Mouse (Mus musculus) kidney, postnatal 14 days (tissue): ENCODE data around the gene Copz1.
A peak's percentile ranks its signal among the peaks of the same experiment; 100 is the strongest.
"Not testable (repeated sequence)": the region's sequence is repeated elsewhere in the genome, so short reads cannot be mapped to it uniquely, and the experiment has no call there.

Experiments used
- DNase-seq: peaks from one replicate; pipeline ENCODE4 v3.0.0; 2022; ENCODE audit warnings: mixed read lengths

Copz1 gene

DNA sequence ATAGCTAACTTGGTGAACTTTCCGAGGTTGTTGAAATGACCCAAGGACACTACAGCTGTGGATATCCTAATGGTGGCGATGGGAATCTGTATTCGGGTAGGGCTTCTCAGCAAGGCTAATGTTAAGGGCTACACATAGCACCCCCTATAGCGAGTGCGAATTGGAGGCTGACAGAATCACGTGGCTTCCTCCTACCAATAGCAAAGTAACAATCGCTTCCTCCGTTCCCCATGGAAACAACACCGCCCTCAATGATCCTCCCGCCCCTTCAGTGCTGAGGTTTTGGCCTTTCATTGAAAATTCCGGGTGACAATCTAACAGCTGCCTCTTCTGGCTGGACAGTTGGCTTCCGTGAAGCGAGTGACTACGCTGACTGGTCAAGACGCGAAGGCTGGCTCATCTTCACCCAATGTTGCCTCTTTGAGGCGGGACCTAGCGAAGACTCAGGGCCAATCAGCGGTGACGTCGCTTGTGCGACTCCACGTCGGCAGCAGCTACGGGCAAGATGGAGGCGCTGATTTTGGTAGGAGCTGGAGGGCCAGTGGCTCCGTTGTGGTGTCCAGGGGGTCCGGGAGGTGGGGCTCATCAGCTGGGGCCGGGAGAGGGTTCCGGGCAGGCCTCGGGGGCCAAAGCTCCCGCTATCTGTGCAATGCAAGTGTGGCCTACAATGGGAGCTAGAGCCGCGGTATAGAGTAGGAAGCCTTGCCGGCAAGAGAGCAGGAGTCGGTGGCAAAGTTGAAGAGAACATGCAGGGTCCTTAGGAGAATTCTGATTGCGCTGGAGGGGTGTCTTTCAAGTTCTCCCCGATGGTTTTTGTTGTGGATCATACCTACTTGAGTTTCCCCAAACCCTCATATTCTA lies at the start of gene Copz1:
TSS of gene Copz1 (plus strand) at position 296 of the 861 bp plus-strand sequence.
- DNase-seq, result peak; percentile 98

DNA sequence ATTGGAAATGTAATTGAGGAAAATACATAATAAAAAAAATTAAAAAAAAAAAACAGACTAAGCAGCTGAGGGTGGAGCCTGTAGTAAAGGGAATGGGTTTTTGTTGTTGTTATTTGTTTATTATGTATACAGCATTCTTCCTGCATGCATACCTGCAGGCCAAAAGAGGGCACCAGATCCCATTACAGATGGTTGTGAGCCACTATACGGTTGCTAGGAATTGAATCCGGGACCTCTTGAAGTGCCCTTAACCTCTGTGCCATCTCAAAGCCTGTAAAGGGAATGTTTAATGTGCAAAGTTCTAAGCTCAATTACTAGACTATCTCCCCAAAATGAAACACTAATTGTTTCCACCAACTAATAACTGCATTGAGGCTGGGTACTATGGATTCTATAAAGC lies 48.4 kb upstream of the Copz1 start:
- DNase-seq, result no peak

DNA sequence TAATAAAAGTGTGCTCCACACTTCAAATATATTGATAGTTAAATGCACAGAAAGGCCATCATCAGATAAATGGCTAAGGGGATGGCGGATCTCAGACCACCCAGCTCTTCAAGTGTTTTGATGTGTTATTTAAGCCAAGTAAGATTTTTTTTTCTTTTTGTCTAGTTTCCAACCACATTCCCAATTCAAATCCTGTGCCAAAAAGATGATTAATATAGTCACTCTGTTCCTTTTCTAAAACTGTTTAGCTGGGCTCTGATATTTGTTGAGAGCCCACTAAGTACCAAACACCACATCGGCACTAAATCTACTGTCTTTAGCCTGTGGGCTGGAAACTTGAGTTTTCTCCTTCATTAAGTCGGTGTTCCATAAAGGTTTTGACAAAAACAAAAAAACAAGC lies 45.5 kb upstream of the Copz1 start:
- DNase-seq, result no peak

DNA sequence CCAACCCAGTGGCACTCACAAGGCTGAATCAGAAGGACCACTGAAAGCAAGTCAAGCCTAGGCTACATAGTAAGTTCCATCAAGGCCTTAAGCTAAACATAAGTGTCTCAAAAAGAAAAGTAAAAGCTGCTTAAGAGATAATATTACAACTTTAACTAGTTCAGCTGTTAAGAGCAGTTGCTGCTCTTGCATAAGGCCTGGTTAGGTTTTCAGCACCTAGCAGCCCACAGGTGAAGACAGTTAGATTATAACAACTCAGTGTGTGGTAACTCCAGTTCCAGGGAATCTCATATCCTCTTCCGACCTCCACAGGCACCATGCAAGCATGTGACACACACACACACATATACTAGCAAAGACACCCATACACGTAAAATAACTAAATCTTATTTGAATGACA lies 44.9 kb upstream of the Copz1 start:
- no peak for DNase-seq

DNA sequence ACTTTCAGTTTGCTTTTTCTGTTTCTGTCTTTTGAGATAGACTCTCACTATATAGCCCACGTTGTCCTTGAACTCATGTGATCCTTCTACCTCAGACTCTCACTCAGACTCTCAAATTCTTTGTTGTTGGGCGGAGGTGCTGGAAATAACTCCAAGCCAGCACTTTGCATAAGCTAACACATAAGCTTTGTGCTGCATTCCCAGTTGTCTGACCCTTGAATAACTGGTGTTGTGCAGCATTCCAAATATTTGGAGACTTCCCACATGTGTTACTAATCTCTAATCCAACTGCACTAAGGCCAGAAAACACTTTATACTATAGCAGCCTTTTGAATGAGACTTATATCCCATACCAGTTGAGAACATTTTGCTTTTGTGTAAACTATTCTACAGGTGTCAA lies 43.6 kb upstream of the Copz1 start:
- DNase-seq, result peak; percentile 30

DNA sequence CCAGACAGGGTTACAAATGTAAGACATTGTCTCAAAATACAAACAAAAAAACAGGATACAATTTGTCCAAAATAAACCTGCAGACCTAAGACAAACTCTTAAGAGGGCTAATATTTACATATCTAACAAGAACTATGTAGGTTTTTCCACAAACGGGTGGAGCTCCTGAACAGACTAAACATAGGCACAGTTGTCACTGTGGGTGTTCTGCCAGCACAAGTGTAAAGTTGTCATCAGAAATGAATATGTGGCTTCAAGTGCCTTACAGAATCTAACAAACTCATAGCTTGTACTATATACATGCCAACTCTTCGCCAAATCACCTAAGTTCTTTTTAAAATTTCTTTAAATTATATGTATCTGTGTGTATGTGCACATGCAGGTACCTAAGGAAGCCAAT lies 39.4 kb upstream of the Copz1 start:
- no peak for DNase-seq

DNA sequence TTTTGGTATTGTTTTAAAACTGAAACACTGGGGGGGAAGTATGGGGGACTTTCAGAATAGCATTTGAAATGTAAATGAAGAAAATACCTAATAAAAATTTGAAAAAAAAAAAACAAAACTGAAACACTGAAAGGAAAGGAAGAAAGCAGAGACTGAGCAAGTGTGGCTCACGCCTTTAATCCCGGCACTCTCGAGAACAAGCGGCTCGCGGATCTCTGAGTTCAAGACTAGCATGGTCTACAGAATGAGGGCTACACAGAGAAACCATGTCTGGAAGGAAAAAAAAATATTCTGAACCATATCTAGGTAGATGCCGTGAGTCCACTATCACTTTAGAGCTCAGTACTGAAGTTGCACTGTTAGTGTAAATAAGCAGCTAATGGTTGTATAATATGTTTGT lies 35.2 kb upstream of the Copz1 start:
- DNase-seq, result no peak

DNA sequence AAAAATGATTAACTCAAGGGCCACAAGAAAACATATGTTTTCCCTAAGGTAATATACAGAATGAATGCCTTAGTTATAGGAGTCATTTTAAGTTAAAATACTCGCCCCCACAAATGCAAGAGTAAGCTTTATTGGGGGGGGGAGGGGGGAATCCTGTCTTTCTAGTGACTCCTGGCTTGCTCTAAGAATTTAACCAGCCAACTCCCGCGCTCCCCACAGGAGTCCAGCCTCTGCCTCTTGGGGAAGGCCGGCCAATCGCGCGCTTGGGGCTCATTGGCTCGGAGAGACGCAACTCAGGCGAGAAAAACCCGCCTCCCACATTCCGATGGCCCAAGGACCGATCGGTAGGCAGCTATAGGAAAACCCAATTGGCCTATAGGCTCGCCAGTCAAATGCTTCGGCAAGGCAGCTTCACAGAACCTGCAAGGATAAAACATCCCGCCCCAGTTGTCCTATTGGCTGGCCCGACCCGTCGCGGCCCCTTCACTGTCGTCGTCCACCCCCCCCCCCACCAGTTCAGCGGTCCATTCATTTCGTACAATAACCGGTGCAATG lies 33.3 kb upstream of the Copz1 start:
- DNase-seq, result peak; percentile 97

DNA sequence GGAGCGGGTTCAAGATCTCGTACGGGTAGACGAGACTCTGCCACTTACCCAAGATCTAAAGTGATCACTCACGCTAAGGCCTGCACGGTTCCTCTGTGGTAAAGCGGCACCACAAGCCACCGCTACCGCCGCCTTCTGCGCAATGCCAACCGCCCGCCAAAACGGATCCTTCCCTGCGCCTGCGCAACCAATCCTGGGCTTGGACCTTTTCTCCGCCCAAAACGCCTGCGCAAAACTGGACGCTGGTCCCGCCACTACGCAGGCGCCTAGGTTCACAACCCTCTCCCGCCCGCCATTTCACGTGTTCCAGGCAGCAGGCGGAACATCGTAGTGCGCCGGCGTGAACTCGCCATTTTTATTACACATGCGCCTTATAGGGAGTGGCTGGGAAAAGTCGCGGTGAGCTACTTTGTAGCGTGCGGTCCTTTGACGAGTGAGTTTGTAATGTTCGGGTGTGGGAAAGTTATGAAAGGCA lies 32.8 kb upstream of the Copz1 start, which contains the start of gene Cbx5:
TSS of gene Cbx5 (minus strand) at position 132 of the 475 bp plus-strand sequence.
- DNase-seq, result peak; percentile 99

DNA sequence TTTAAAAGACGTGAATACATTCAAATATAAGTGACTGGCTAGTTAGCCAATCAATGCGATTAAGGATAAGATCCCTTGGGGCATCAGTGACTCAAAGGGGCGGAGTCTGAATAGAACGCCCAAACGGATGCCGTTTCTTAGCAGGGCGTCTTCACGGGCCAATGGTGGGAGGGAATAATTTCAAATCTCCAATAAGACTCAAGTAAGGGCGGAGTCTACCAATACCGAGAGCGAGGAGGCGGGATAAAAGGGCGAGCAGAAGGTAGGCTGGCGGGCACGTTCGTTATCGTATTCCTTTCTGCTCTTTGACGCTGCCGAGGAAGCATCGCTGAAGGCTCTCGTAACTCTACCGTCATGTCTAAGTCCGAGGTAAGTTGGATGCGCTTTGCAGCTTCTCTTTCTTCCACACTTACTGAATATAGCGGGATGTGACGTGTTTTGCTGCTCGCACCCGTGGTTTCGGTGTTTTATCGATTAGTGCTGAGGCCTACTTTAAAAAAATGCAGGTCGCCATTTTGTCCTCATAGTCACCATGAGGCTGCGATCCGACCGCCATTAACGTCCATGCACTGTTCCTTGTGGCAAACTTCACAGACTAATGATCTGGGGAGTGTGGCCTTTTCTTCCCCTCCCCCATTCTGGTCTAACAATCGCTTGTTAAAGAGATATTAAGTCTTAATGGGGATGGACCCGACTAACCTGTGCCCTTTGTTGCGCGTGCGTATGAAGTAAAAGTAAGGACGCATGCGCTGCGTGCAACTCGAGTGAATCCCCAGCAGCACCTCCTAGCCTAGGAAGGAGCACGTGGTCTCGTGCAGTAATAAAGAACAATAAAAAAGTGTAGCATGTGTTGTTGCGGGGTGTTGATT lies 32.1 kb upstream of the Copz1 start, which contains the start of gene Hnrnpa1:
TSS of gene Hnrnpa1 (plus strand) at position 273 of the 869 bp plus-strand sequence.
- DNase-seq, result peak; percentile 96

DNA sequence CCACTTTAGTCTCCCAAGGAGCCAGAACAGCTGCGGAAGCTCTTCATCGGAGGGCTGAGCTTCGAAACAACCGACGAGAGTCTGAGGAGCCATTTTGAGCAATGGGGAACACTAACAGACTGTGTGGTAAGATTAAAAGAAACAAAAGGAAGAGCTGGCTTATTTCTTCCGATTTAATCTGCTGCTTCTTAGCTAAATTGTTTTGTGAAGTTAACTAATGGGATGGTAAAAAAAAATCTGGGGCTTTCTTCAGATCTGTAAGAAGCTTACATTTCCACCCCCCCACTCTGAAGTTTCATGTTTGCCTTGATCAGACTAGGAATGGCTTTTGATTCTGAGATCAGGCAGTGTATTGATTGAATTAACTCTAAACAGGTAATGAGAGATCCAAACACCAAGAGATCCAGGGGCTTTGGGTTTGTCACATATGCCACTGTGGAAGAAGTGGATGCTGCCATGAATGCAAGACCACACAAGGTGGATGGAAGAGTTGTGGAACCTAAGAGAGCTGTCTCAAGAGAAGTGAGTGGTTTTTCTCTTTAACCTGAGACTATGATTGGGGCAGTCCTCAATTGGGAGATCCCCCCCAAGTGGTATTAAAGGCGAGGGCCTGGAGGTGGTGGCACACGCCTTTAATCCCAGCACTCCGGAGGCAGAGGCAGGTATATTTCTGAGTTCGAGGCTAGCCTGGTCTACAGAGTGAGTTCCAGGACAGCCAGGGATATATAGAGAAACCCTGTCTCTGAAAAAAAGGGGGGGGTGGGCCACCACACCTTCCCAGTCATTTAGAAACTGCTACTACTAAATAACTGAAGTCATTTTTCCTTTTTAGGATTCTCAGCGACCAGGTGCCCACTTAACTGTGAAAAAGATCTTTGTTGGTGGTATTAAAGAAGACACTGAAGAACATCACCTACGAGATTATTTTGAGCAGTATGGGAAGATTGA lies 31.2 kb upstream of the Copz1 start:
- not testable (repeated sequence) for DNase-seq

DNA sequence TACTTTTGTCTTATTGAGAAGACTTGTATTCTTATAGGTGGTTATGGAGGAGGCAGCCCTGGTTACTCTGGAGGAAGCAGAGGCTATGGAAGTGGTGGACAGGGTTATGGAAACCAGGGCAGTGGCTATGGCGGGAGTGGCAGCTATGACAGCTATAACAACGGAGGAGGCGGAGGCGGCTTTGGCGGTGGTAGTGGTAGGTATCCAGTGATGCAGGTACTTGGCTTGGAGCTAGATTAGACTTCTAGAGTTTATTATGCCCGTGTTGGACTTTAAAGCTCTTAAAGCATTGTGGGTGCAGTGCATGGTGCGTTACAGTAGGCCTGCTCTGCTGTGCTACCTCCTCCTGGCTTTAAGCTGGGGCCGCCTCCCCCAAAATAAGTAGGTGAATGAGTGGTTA lies 29.6 kb upstream of the Copz1 start:
- DNase-seq, result no peak

DNA sequence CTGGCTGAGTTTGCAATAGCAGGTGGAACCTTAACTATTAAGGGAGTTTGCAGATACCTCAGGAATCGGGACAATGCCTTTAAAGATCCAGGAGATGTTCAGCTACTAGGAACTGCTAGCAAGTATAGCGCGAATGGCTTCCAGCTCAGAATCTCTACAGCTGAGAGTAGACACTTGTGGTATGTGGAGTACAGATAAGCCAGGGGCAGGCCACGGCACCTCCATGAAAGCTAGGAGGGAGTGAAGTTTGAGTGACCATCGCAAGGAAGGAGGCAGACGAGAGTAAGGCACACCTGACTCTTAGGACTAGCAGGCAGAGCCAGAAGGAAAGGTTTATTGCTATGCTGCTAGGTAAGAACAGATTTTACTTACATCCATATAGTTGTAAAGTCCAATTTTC lies 26.9 kb upstream of the Copz1 start:
- DNase-seq, result no peak

DNA sequence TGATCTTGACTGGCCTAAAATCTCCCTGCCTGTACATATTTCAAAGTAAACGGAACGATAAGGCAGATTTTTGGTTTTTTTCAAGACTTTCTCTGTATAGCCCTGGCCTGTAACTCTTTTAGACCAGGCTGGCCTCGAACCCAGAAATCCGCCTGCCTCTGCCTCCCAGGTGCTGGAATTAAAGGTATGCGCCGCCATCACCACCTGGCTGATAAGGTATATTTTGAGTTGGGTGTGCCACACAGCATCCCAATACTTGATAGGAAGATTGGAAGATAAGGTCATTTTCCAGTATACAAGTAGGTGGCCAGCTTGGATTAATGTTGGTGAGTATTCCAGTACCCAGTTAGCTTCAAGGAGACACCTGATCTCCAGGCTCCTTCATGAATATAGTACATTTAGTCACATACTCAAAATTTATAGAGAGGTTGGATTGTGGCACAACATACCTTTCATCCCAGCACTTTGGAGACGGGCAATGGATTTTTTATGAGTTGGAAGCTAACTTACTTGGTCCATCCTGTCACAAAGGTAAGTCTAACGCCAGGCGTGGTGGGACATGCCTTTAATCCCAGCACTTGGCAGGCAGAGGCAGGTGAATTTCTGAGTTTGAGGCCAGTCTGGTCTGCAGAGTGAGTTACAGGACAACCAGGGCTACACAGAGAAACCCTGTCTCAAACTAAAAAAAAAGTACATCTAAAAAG lies 25.3 kb upstream of the Copz1 start:
- DNase-seq, result no peak

DNA sequence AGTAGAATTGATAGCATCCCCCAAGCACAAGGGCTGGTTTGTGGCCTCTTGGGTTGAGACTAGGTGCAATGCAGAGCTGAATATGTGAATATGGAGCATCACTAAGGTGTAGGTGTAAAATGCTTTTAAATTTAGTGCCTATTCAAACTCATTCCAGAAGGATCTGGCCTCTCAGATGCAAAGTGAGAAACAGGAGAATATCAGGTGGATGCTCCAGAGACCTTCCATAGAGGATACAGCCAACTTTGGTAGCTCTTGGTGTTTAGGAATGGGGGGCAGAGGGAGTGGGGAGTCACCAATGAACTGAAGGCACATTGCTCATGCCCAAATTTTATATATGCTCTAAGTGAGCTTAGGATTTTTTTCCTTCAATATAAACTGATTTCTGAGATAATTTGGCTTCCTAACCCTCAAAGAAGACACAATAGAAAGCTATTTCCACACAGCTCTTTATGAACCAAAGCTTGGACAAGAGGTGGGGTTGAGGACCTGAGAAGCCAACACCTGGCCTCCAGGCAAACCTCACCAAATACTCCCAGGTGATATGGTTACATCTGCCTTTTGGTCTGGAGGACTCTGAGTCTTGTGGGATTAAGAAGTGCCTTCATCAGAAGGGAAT lies 24.6 kb upstream of the Copz1 start:
- no peak for DNase-seq

DNA sequence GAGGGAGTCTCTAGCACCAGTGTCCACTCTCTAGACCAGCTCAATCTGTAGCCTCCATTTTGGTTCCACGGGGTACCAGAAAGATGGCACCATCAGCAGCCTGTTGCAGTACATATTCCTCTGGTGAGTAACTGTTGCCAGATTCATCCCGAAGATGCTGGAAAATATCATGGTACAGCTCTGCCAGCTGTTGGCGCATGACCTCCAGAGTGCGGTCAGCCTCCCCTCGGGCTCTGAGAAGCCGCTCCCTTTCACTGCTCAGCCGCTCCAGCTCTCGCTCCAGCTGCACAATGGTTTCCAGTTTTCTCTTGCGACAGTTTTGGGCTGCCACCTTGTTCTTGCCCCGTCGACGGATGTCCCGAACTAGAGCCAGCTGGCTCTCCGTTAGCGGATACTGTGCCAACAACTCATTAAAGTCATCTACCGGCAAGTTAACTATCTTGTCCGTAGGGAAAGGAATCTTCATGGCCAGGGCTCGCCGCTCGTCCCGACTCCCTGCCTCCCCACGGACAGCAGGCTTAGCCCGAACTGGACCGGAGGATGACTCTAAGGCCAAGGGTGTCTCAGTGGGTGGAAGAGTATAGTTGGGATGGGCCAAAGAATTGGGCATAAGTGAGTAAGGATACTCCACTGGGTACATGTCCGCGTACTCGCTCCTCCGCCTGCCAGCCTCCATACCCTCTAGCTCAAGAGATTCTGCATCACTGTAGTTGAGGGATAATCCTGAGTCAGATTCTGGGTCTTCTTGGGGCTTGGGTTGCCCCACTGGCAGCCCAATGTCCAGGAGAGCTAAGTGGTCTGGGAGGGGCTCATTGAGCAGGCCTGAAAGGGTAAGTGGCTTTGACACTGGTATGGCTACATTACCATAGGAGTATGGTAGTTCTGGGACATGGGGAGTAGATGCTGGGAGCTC lies 23.9 kb upstream of the Copz1 start:
- DNase-seq, result peak; percentile 20

DNA sequence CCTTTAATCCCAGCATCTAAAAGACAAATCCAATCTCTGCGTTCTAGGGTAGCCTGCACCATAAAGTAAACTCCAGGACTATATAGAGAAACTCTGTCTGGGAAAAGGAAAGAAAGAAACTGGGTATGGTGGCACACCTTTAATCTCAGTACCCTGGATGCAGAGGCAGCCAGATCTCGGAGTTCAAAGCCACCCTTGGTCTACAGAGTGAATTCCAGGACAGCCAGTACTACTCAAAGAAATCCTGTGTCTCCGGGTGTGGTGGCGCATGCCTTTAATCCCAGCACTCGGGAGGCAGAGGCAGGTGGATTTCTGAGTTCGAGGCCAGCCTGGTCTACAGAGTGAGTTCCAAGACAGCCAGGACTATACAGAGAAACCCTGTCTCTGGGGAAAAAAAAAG lies 23.0 kb upstream of the Copz1 start:
- DNase-seq, result not testable (repeated sequence)

DNA sequence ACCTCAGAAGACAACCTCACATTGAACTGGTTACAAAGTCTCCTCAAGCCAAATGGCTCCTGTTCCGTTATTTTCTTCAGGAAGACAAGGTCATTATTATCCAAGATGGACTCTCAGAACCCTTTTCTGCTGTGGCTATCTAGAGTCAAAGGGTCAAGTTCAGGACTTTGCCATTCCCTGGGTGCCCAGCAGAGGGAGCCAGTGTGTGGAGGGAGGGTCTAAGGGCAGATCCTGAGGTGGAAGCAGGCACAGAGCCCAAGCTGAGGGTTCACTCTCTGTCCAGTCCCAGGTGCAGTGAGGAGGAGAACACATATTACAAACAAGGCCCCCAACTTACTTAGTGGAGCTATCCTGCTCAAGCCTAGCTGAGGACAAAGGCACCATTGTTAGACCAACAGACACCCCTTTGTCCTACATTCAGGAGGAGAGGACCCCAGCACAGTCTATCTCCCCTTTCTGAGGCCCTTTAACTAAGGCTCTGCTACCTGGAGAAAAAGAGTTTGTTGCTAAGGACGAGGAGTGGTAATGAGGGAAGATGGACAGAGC lies 22.2 kb upstream of the Copz1 start:
- peak; percentile 68 for DNase-seq

DNA sequence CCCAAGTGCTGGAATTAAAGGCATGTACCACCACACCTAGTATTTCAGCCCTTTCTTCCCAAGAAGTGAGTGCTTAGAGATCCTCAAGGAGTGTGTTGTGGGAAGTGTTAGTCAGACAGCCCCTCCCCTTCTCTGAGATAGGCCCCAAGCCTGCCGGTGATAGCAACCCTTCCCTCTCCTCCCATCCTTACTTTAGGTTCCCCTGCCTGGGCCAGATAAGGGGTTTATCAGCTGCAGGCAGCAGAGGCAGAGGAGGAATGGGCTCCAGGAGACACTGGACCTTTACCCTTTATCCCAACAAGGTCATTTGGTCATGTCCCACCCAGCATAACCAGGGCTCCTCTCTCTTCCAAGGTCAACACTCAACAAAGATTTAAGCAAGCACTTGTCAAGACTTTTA lies 20.9 kb upstream of the Copz1 start:
- no peak for DNase-seq

DNA sequence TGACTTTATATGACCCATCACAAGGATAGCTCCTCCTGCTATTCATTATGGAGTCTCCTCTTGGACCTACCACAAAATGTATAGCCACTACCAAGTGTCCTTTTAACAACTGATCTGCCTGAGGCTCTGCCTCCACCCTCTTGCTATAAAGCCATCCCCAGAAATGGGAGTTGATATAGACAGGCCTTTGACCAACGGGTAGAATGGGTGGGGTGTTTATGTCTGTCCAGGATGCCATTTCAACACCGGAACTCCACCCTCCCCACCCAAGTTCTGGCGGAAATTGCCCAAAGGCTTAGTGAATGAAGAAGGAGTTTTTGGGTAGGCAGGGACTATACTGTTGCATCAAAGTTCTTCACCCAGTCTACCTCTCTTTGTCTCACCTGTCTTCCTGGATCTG lies 19.9 kb upstream of the Copz1 start:
- no peak for DNase-seq
